Mouse (Mus musculus) frontal cortex, postnatal 10 days (tissue): ENCODE measurements around the gene Kdm4c.
A peak's percentile ranks its signal among the peaks of the same experiment; 100 is the strongest.
"Not testable (repeated sequence)": the region's sequence is repeated elsewhere in the genome, so short reads cannot be mapped to it uniquely, and the experiment has no call there.

ENCODE experiments used
- DNase-seq, 2 experiments: peaks; one replicate each; pipeline ENCODE4 v3.0.0; 2022; ENCODE audit warnings: low spot score in 2 of 2, mixed read lengths in 1 of 2

Kdm4c gene

GRCm38 (mm10) chr4:74242176-74242575 lies at the start of gene Kdm4c:
Gene Kdm4c (plus strand): TSS chr4:74242497.
- no peak for DNase-seq

DNA sequence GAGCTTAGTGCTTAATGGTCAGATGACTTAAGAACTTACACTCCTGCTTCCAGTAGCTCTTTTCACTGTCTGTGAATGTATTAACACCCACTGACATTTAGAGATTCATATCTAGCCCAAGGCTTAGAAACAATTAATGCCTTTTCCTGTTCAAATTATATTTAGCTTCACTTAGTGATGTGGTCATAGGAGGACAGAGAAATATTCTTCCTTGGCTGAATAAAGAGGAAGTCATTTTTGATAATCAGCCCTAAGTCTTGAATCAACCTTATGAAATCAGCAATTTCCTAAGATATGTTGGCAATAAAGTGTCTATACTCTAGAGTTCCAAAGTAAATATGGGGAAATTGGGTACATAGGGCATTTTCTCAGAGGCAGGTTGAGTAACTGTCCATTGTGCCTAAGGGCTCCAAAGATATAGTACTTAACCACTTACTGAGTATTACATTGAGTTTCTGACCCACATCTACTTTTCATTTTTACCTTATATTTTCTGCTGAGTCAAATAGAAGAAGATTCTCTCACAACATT lies 41.0 kb upstream of the Kdm4c start:
- no peak for DNase-seq

DNA sequence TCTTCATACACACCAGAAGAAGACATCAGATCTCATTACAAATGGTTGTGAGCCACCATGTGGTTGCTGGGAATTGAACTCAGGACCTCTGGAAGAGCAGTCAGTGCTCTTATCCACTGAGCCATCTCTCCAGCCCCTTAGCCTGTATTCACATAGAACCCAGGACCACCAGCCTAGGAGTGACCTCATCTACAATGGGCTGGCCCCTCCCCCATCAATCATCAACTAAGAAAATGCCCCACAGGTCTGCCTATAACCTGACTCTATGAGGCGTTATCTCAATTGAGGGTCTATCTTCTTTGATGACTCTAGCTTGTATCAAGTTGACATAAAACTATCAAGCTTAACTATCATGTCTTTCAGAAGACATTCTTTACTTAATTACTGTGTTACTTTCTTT lies 20.5 kb upstream of the Kdm4c start:
- DNase-seq = not testable (repeated sequence)

- DNase-seq = no peak
Observed at GRCm38 (mm10) chr4:74222360-74222759, 19.9 kb upstream of the Kdm4c start.

DNA sequence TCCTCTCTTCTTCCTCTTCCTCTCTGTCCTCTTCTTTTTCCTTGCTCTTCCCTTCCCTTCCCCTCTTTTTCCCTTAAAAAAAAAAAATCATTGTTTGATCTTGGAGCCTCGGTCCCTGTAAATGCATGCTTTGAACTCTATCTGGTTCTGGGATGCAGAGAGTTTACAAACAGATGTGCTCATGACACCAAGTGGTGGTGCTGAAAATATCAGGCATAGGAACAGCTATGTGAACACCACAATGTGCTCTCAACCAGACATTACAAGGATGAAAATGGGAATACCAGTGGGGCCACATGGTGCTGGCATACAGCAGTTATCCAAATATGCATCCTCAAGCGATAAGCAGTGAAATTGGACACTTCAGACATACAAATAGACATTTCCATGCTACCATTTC lies 18.1 kb upstream of the Kdm4c start:
- DNase-seq = no peak

DNA sequence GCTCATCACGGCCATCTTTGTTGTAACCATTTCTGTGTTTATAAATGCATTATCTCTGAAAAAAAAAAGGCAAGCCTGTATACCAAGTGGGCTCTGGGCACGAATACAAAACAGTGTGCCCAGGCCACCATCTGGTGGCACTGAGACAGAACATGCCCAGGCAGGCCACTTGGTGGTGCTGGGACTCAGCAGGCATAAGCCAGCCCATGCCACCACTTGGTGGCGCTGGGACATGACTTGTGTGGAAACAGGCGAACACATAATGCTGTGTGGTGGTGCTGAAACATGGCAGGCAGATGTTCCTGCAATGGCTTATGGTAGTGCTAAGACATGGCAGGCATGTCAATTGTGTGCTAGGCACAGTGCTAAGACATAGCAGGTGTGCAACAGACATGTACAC lies 11.3 kb upstream of the Kdm4c start:
- no peak for DNase-seq

DNA sequence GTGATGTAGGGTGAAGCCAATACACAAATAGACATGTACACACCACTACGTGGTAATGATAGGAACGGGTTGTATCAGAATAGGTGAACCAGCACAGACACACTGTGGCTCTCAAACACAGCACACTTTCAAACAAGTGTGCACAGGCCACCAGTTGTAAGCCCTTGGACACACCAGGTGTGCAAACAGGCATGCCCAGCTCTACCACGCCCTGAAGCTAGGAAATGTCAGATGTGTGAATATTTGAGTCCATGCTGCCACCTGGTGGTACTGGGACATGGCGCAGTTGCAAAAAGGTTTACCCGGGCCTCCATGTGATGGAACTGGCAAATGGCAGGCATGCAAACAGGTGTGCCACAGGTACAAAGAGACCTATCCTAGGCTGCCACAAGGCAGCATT lies 10.9 kb upstream of the Kdm4c start:
- DNase-seq = peak in 1 of 2 experiments; percentile 18

DNA sequence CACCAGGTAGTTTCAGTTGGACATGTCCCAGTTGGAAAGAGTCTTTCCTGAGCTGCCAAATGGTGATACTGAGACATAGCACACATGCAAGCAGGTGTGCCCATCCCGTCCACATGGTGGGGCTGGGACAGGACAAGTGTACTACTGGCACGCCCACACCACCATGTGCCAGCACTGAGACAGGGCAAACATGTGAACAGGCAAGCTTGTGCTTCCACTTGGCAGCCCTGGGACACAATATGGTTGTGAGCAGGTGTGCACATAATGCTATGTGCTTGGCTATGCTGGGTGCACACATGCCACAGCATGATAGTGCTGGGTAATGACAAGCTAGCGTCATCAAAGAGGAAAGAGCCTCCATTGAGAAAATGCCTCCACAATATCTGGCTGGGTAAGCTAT lies 8.8 kb upstream of the Kdm4c start:
- DNase-seq = no peak

GRCm38 (mm10) chr4:74251348-74252244 lies 9.3 kb downstream of the Kdm4c start:
- peak; percentile 97 to 98 for DNase-seq

- DNase-seq = peak; percentile 47 to 51
Observed at GRCm38 (mm10) chr4:74252245-74253105, 10.2 kb downstream of the Kdm4c start.

GRCm38 (mm10) chr4:74257882-74258281 lies 15.6 kb downstream of the Kdm4c start:
- no peak for DNase-seq

DNA sequence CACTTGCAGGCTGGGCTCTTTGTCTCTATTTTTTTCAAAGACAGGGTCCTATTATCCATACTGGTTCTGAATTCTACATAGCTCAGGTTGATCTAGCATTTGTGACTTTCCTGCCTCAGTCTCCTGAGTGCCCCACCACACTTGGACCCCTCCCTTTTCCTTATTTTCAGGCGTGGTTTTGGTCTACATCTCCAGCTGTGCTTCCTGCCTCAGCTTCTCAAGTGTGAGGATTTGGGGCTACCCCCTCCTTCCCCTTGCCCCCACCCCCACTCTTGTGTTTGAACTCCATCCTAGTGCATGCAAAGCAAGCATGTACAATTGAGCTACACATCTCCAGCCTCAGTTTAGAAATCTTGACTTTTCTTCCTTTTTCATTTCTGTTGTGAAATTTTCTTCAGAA lies 16.2 kb downstream of the Kdm4c start:
- no peak for DNase-seq

DNA sequence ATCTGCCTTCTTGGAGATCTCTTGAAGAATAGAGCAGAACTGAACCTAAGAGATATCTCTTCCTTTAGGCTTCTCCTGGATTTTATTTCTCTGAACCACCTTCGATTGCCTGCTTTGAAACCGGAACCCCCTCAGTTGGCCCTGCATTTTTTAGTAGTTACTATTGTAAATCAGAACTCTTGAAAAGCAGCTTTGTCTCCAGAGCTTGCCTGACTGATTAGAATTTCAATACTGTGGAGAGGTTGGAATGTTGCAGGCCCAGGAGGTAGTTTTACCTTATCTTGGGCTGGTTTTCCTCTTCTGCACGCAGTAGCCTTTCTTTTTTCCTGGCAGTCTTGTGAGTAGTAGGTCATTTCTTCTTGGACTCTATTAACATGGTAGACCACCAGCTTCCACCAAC lies 17.0 kb downstream of the Kdm4c start:
- DNase-seq = no peak

GRCm38 (mm10) chr4:74261879-74262278 lies 19.6 kb downstream of the Kdm4c start:
- DNase-seq = no peak

DNA sequence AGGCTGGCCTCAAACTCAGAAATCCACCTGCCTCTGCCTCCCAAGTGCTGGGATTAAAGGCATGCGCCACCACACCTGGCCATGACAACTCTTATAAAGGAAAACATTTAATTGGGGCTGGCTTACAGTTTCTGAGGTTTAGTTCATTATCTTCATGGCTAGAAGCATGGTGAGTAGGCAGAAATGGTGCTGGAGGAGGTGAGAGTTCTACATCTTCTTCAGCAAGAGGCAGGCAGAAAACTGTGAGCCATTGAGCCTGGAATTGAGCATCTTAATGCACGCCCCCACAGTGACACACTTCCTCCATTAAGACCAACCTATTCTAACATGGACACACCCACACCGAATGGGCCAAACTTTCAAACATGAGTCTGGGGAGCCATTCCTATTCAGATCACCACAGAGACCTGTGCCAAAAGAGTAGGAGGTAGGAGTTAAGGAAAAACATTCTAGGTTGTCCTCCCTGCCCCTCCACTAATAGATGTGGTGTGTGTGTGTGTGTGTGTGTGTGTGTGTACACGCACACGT lies 22.2 kb downstream of the Kdm4c start:
- no peak for DNase-seq

GRCm38 (mm10) chr4:74271180-74271579 lies 28.9 kb downstream of the Kdm4c start:
- DNase-seq = no peak

- no peak for DNase-seq
Observed at GRCm38 (mm10) chr4:74277486-74277885, 35.2 kb downstream of the Kdm4c start.

DNA sequence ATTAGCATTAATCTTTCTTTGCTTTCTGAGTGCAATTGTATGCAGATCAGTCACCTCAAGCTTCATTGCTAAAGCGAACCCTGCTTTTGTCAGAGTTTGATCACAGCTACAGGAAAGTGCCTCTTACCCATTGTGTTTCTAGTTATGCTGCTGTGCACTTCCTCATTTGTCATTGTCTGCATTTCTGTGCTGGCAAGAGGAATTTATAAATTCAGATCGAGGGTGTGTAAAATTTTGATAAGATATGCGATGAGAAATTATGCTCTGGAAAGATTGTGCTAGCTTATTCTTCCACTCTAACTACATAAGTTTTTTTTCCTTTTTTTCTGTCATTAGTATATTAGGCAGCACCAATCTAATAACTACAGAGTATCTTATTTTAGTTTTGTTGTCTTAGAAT lies 37.9 kb downstream of the Kdm4c start:
- DNase-seq = no peak

GRCm38 (mm10) chr4:74287851-74288250 lies 45.6 kb downstream of the Kdm4c start:
- no peak for DNase-seq

DNA sequence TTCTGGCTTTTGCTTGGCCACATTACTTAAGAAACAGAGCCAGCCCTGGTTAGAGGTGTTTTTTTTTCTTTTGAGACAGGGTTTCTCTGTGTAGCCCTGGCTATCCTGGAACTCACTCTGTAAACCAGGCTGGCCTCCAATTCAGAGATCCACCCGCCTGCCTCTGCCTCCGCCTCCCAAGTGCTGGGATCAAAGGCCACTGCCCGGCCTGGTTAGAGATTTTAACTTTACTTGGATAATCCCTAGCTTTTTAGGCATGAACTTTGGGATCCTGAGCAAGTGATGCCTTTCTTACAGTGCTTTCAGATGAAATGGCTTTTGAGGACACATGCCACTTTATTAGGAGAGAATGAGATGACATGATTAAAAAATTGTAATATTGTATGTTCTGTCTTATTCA lies 52.4 kb downstream of the Kdm4c start:
- no peak for DNase-seq

DNA sequence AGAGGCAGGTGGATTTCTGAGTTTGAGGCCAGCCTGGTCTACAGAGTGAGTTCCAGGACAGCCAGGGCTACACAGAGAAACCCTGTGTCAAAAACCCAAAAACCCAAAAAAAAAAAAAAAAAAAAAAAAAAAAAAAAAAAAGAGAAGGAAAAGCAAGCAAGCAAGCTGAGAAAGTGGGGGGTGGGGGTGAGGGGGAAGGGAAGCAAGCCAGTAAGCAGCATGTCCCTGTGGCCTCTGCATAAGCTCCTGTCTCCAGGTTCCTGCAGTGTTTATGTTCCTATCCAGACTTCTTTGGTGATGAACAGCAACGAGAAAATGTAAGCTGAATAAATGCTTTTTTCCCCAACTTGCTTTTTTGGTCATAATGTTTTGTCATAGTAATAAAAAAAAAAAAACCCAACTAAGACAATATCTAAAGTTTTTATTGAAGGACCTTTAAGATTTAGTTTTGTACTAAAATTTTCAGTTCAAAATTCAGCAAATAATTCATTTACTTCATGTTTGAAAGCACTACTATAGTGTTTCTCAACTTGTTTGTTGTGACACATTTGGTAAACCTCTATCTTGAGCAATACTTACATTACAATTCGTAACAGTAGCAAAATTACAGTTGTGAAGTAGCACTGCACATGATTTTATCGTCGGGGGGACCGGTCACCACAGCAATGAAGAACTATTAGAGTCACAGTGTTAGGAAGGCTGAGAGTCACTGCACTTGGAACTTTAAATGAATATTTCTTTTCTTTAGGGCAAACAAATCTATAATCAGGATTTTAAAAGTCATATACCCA lies 63.2 kb downstream of the Kdm4c start:
- DNase-seq = no peak
